Mouse (Mus musculus): ENCODE results near the gene Arpc4. TPM values are rescaled to one million over a fixed set of nuclear protein-coding genes. Genes with fewer than 3 reads are reported as not detected.
A peak's percentile ranks its signal among the peaks of the same experiment; 100 is the strongest.

Arpc4 gene
- polyA plus RNA-seq, 1 experiment from 2014 or later, result 409 TPM

- 0 out of 2 replicates have a peak, but pooled peaks cover 3% of the 10 kb centered on the region for H3K4me1 ChIP-seq (replicated peaks; ENCODE audit: control insufficient read depth, insufficient read depth, low read length)
- whole genome bisulfite sequencing, result 39% methylated on average over 11 of the region's 11 CpGs
- TF ChIP-seq CTCF (IDR thresholded peaks at IDR 0.05; ENCODE audit: low read depth), result no peak; the same call in 1 of the 2 replicates
- no peaks in the 10 kb centered on the region for H3K27me3 ChIP-seq (replicated peaks; ENCODE audit: control insufficient read depth, insufficient read depth, low read length)
- H3K27ac ChIP-seq (ENCODE audit: low read depth, low read length), result peak overlapping the region; percentile 52
- no peak overlapping the region for H3K9ac ChIP-seq (ENCODE audit: low read depth, low read length)
- no peaks in the 10 kb centered on the region for H3K9me3 ChIP-seq (ENCODE audit: control insufficient read depth)
- H3K4me2 ChIP-seq (replicated peaks; ENCODE audit: low read depth), result no peak overlapping the region
- peak; percentile 54 for ATAC-seq
- peaks cover 96% of the 10 kb centered on the region for H3K36me3 ChIP-seq (ENCODE audit: control insufficient read depth, insufficient read depth)
- no peak overlapping the region for H3K4me3 ChIP-seq (ENCODE audit: low read depth, low read length)
Observed at GRCm38 (mm10) chr6:113385160-113385714, 7.3 kb downstream of the Arpc4 start.

GRCm38 (mm10) chr6:113386025-113386424 is 8.1 kb downstream of the Arpc4 start:
- WGBS, result 51% methylated on average over 3 of the region's 3 CpGs
- ATAC-seq, result no peak
- Histone ChIP-seq H3K9me3 (ENCODE audit: control insufficient read depth) (no peaks in the 10 kb centered on the region), H3K27ac (ENCODE audit: low read depth, low read length) (peak overlapping the region; percentile 52), H3K4me3 (ENCODE audit: low read depth, low read length) (no peak overlapping the region), H3K27me3 (replicated peaks; ENCODE audit: control insufficient read depth, insufficient read depth, low read length) (no peaks in the 10 kb centered on the region), H3K4me1 (replicated peaks; ENCODE audit: control insufficient read depth, insufficient read depth, low read length) (0 out of 2 replicates have a peak, but pooled peaks cover 5% of the 10 kb centered on the region), H3K36me3 (ENCODE audit: control insufficient read depth, insufficient read depth) (peaks cover 92% of the 10 kb centered on the region), H3K4me2 (replicated peaks; ENCODE audit: low read depth) (no peak overlapping the region), H3K9ac (ENCODE audit: low read depth, low read length) (no peak overlapping the region)
- no peak for TF ChIP-seq CTCF (IDR thresholded peaks at IDR 0.05; ENCODE audit: low read depth)

- Histone ChIP-seq H3K27ac (ENCODE audit: low read depth, low read length) (no peak within 1 kb of the TSS), H3K9ac (ENCODE audit: low read depth, low read length) (no peak within 1 kb of the TSS), H3K4me1 (replicated peaks; ENCODE audit: control insufficient read depth, insufficient read depth, low read length) (peaks cover 8% of the 10 kb centered on the region; the same call in 1 of the 2 replicates), H3K9me3 (ENCODE audit: control insufficient read depth) (no peaks in the 10 kb centered on the region), H3K4me2 (replicated peaks; ENCODE audit: low read depth) (no peak within 1 kb of the TSS), H3K4me3 (ENCODE audit: low read depth, low read length) (no peak within 1 kb of the TSS), H3K27me3 (replicated peaks; ENCODE audit: control insufficient read depth, insufficient read depth, low read length) (no peaks in the 10 kb centered on the region), H3K36me3 (ENCODE audit: control insufficient read depth, insufficient read depth) (peaks cover 64% of the 10 kb centered on the region)
- TF ChIP-seq CTCF (IDR thresholded peaks at IDR 0.05; ENCODE audit: low read depth), result no peak
- no peak for ATAC-seq
- WGBS, result 63% methylated on average over 8 of the region's 8 CpGs
Observed at GRCm38 (mm10) chr6:113388960-113389359, 11.0 kb downstream of the Arpc4 start, which contains the start of gene Ttll3. TSS of gene Ttll3 (plus strand) at chr6:113389260.

- peaks cover 6% of the 10 kb centered on the region; the same call in 1 of the 2 replicates for H3K4me1 ChIP-seq (replicated peaks; ENCODE audit: control insufficient read depth, insufficient read depth, low read length)
- H3K4me3 ChIP-seq (ENCODE audit: low read depth, low read length), result no peak overlapping the region
- H3K27ac ChIP-seq (ENCODE audit: low read depth, low read length), result no peak overlapping the region
- H3K4me2 ChIP-seq (replicated peaks; ENCODE audit: low read depth), result no peak overlapping the region
- no peaks in the 10 kb centered on the region for H3K9me3 ChIP-seq (ENCODE audit: control insufficient read depth)
- no peak for TF ChIP-seq CTCF (IDR thresholded peaks at IDR 0.05; ENCODE audit: low read depth)
- H3K36me3 ChIP-seq (ENCODE audit: control insufficient read depth, insufficient read depth), result peaks cover 55% of the 10 kb centered on the region
- H3K9ac ChIP-seq (ENCODE audit: low read depth, low read length), result no peak overlapping the region
- WGBS, result 68% methylated on average over 3 of the region's 3 CpGs
- ATAC-seq, result no peak
- H3K27me3 ChIP-seq (replicated peaks; ENCODE audit: control insufficient read depth, insufficient read depth, low read length), result no peaks in the 10 kb centered on the region
Observed at GRCm38 (mm10) chr6:113390715-113391114, 12.8 kb downstream of the Arpc4 start.

GRCm38 (mm10) chr6:113392015-113392386 is 14.1 kb downstream of the Arpc4 start:
- peak overlapping the region; percentile 5; the same call in 1 of the 2 replicates for H3K27ac ChIP-seq (ENCODE audit: low read depth, low read length)

GRCm38 (mm10) chr6:113392387-113393071 is 14.6 kb downstream of the Arpc4 start:
- peak overlapping the region; percentile 46 for H3K9ac ChIP-seq (ENCODE audit: low read depth, low read length)
- peaks cover 39% of the 10 kb centered on the region for H3K36me3 ChIP-seq (ENCODE audit: control insufficient read depth, insufficient read depth)
- H3K4me3 ChIP-seq (ENCODE audit: low read depth, low read length), result peak overlapping the region; percentile 39
- peaks cover 6% of the 10 kb centered on the region; the same call in 1 of the 2 replicates for H3K4me1 ChIP-seq (replicated peaks; ENCODE audit: control insufficient read depth, insufficient read depth, low read length)
- no peaks in the 10 kb centered on the region for H3K27me3 ChIP-seq (replicated peaks; ENCODE audit: control insufficient read depth, insufficient read depth, low read length)
- no peak for TF ChIP-seq CTCF (IDR thresholded peaks at IDR 0.05; ENCODE audit: low read depth)
- ATAC-seq, result peak; percentile 64
- H3K4me2 ChIP-seq (replicated peaks; ENCODE audit: low read depth), result peak overlapping the region; percentile 73
- H3K9me3 ChIP-seq (ENCODE audit: control insufficient read depth), result no peaks in the 10 kb centered on the region
- peak overlapping the region; percentile 5; the same call in 1 of the 2 replicates for H3K27ac ChIP-seq (ENCODE audit: low read depth, low read length)
- 5% methylated on average over 51 of the region's 51 CpGs for WGBS

More at GRCm38 (mm10) chr6:113392015-113392386, 14.1 kb downstream of the Arpc4 start:
- H3K27me3 ChIP-seq (replicated peaks; ENCODE audit: control insufficient read depth, insufficient read depth, low read length), result no peaks in the 10 kb centered on the region
- peak overlapping the region; percentile 46 for H3K9ac ChIP-seq (ENCODE audit: low read depth, low read length)
- H3K36me3 ChIP-seq (ENCODE audit: control insufficient read depth, insufficient read depth), result peaks cover 44% of the 10 kb centered on the region
- no peak for ATAC-seq
- H3K4me3 ChIP-seq (ENCODE audit: low read depth, low read length), result peak overlapping the region; percentile 39
- no peak for TF ChIP-seq CTCF (IDR thresholded peaks at IDR 0.05; ENCODE audit: low read depth)
- H3K4me2 ChIP-seq (replicated peaks; ENCODE audit: low read depth), result peak overlapping the region; percentile 73
- WGBS, result 26% methylated on average over 10 of the region's 10 CpGs
- H3K4me1 ChIP-seq (replicated peaks; ENCODE audit: control insufficient read depth, insufficient read depth, low read length), result peaks cover 6% of the 10 kb centered on the region; the same call in 1 of the 2 replicates
- H3K9me3 ChIP-seq (ENCODE audit: control insufficient read depth), result no peaks in the 10 kb centered on the region

All from intestine, postnatal 0 days (tissue).